Mouse (Mus musculus): ENCODE data around the gene Eya3. TPM values are rescaled to one million over a fixed set of nuclear protein-coding genes. Genes with fewer than 3 reads are reported as not detected.

Gene Eya3
- polyA plus RNA-seq, 1 experiment from 2014 or later, result 11.1 TPM

GRCm38 (mm10) chr4:132649271-132649999, 10.6 kb downstream of the Eya3 start:
- Histone ChIP-seq H3K9me3 (replicated peaks) (no peaks in the 10 kb centered on the region), H3K27ac (replicated peaks) (peak overlapping the region; percentile 68), H3K27me3 (replicated peaks) (no peaks in the 10 kb centered on the region), H3K9ac (replicated peaks) (no peak overlapping the region), H3K36me3 (no peaks in the 10 kb centered on the region), H3K4me1 (peaks cover 12% of the 10 kb centered on the region), H3K4me3 (replicated peaks) (no peak overlapping the region), H3K4me2 (no peak overlapping the region)
- whole genome bisulfite sequencing, result 40% methylated on average over 6 of the region's 6 CpGs
- ATAC-seq (ENCODE audit: low FRiP score), result no peak

- ATAC-seq (ENCODE audit: low FRiP score), result no peak
- H3K9me3 ChIP-seq (replicated peaks), result no peaks in the 10 kb centered on the region
- peaks cover 12% of the 10 kb centered on the region for H3K4me1 ChIP-seq
- 0 out of 2 replicates have a peak, but pooled peaks cover 4% of the 10 kb centered on the region for H3K36me3 ChIP-seq
- no peaks in the 10 kb centered on the region for H3K27me3 ChIP-seq (replicated peaks)
- H3K4me2 ChIP-seq, result no peak overlapping the region
- H3K4me3 ChIP-seq (replicated peaks), result no peak overlapping the region
- H3K27ac ChIP-seq (replicated peaks), result no peak overlapping the region
- 45% methylated on average over 4 of the region's 4 CpGs for WGBS
- H3K9ac ChIP-seq (replicated peaks), result no peak overlapping the region
These were observed 14.1 kb downstream of the Eya3 start for GRCm38 (mm10) chr4:132652842-132653241.

GRCm38 (mm10) chr4:132653799-132654198, 15.0 kb downstream of the Eya3 start:
- Histone ChIP-seq H3K4me1 (peaks cover 12% of the 10 kb centered on the region), H3K36me3 (peaks cover 4% of the 10 kb centered on the region), H3K4me3 (replicated peaks) (no peak overlapping the region), H3K9me3 (replicated peaks) (no peaks in the 10 kb centered on the region), H3K27ac (replicated peaks) (no peak overlapping the region), H3K27me3 (replicated peaks) (no peaks in the 10 kb centered on the region), H3K9ac (replicated peaks) (no peak overlapping the region), H3K4me2 (no peak overlapping the region)
- ATAC-seq (ENCODE audit: low FRiP score), result no peak
- 68% methylated on average over 3 of the region's 3 CpGs for WGBS

DNA sequence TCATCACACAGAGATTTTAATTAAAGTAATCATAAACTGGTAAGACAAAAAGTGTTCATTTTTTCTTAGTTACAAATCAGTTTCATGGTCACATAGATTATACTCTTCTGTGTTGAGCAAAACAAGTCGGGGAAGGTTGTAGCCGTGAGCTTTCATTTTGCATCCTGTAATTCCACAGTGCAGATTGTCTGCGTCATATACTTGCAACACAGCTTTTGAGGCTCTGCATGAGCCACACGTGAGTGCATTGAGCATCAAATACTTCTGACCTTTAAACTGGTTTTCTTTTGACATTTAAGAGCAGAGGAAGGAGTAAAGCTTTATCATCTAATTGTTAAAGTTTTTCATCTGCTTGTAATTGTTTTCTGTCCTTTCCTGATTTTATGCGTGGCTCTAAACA, 16.5 kb downstream of the Eya3 start:
- H3K4me1 ChIP-seq, result peaks cover 4% of the 10 kb centered on the region
- no peak overlapping the region for H3K4me3 ChIP-seq (replicated peaks)
- H3K27ac ChIP-seq (replicated peaks), result no peak overlapping the region
- H3K9me3 ChIP-seq (replicated peaks), result no peaks in the 10 kb centered on the region
- ATAC-seq (ENCODE audit: low FRiP score), result no peak
- no peak overlapping the region for H3K9ac ChIP-seq (replicated peaks)
- no peaks in the 10 kb centered on the region for H3K27me3 ChIP-seq (replicated peaks)
- no peak overlapping the region for H3K4me2 ChIP-seq
- WGBS, result 81% methylated on average over 5 of the region's 5 CpGs
- H3K36me3 ChIP-seq, result peaks cover 9% of the 10 kb centered on the region

GRCm38 (mm10) chr4:132659106-132659505, 20.3 kb downstream of the Eya3 start:
- H3K9me3 ChIP-seq (replicated peaks), result no peaks in the 10 kb centered on the region
- no peaks in the 10 kb centered on the region for H3K4me1 ChIP-seq
- no peak overlapping the region for H3K4me2 ChIP-seq
- H3K27me3 ChIP-seq (replicated peaks), result no peaks in the 10 kb centered on the region
- no peak overlapping the region for H3K4me3 ChIP-seq (replicated peaks)
- no peak overlapping the region for H3K27ac ChIP-seq (replicated peaks)
- H3K9ac ChIP-seq (replicated peaks), result no peak overlapping the region
- H3K36me3 ChIP-seq, result peaks cover 21% of the 10 kb centered on the region
- ATAC-seq (ENCODE audit: low FRiP score), result no peak
- 88% methylated on average over 7 of the region's 7 CpGs for WGBS

DNA sequence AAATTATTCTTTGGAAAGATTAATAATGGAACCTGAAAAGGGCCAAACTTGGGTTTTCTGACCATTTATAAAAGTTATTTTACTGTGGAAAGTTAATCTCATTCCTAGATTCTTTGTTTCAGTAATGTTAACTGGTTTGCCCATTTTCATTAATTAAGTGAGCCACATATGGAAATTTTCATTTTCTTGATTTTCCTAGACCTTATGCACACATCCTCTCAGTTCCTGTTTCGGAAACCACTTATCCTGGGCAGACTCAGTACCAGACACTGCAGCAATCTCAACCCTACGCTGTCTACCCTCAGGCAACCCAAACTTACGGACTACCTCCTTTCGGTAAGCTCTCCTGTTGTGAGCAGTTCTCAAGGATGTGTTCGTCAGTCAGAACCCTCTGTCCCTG, 33.9 kb downstream of the Eya3 start:
- no peaks in the 10 kb centered on the region for H3K27me3 ChIP-seq (replicated peaks)
- H3K4me3 ChIP-seq (replicated peaks), result no peak overlapping the region
- H3K36me3 ChIP-seq, result peaks cover 65% of the 10 kb centered on the region
- no peaks in the 10 kb centered on the region for H3K4me1 ChIP-seq
- WGBS, result 96% methylated on average over 5 of the region's 5 CpGs
- no peak overlapping the region for H3K4me2 ChIP-seq
- no peak for ATAC-seq (ENCODE audit: low FRiP score)
- H3K27ac ChIP-seq (replicated peaks), result no peak overlapping the region
- no peaks in the 10 kb centered on the region for H3K9me3 ChIP-seq (replicated peaks)
- no peak overlapping the region for H3K9ac ChIP-seq (replicated peaks)

GRCm38 (mm10) chr4:132676771-132677539, 38.2 kb downstream of the Eya3 start:
- Histone ChIP-seq H3K27me3 (replicated peaks) (no peaks in the 10 kb centered on the region), H3K4me1 (no peaks in the 10 kb centered on the region), H3K36me3 (peaks cover 54% of the 10 kb centered on the region), H3K9me3 (replicated peaks) (no peaks in the 10 kb centered on the region), H3K9ac (replicated peaks) (no peak overlapping the region), H3K4me2 (no peak overlapping the region), H3K27ac (replicated peaks) (no peak overlapping the region), H3K4me3 (replicated peaks) (no peak overlapping the region)
- WGBS, result 91% methylated on average over 7 of the region's 7 CpGs
- ATAC-seq (ENCODE audit: low FRiP score), result no peak

GRCm38 (mm10) chr4:132689634-132690033, 50.8 kb downstream of the Eya3 start:
- Histone ChIP-seq H3K4me3 (replicated peaks) (no peak overlapping the region), H3K4me1 (no peaks in the 10 kb centered on the region), H3K27me3 (replicated peaks) (no peaks in the 10 kb centered on the region), H3K27ac (replicated peaks) (no peak overlapping the region), H3K9ac (replicated peaks) (no peak overlapping the region), H3K9me3 (replicated peaks) (no peaks in the 10 kb centered on the region), H3K4me2 (no peak overlapping the region), H3K36me3 (peaks cover 47% of the 10 kb centered on the region)
- 92% methylated on average over 2 of the region's 2 CpGs for WGBS
- ATAC-seq (ENCODE audit: low FRiP score), result no peak

DNA sequence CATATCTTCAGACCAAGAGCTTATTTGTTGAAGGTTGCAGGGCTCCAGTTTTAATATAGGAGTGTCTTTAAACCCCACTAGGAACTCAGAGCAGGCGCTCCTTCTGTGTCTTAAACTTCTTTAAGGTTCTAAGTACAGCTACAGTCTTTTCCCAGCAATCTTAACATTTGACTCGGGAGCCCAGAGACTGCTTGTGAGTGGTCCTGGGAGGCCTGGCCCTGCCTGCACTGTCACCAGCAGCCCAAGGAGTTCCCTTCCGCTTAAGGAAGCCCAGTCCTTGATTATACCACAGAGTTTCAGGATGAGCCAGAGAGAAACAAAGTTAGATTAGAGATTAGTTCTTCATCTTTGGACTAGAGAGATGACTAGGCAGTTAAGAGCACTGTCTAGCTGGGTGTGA, 54.6 kb downstream of the Eya3 start:
- Histone ChIP-seq H3K4me1 (no peaks in the 10 kb centered on the region), H3K4me3 (replicated peaks) (no peak overlapping the region), H3K36me3 (peaks cover 47% of the 10 kb centered on the region), H3K9me3 (replicated peaks) (no peaks in the 10 kb centered on the region), H3K4me2 (no peak overlapping the region), H3K27me3 (replicated peaks) (no peaks in the 10 kb centered on the region), H3K27ac (replicated peaks) (no peak overlapping the region), H3K9ac (replicated peaks) (no peak overlapping the region)
- ATAC-seq (ENCODE audit: low FRiP score), result no peak
- 89% methylated on average over 3 of the region's 3 CpGs for WGBS

GRCm38 (mm10) chr4:132702076-132702475, 63.3 kb downstream of the Eya3 start:
- H3K27me3 ChIP-seq (replicated peaks), result no peaks in the 10 kb centered on the region
- H3K4me2 ChIP-seq, result no peak overlapping the region
- no peak overlapping the region for H3K4me3 ChIP-seq (replicated peaks)
- no peak overlapping the region for H3K9ac ChIP-seq (replicated peaks)
- no peaks in the 10 kb centered on the region for H3K9me3 ChIP-seq (replicated peaks)
- WGBS, result over 99% methylated on average over 5 of the region's 5 CpGs
- H3K4me1 ChIP-seq, result no peaks in the 10 kb centered on the region
- no peak overlapping the region for H3K27ac ChIP-seq (replicated peaks)
- peaks cover 71% of the 10 kb centered on the region for H3K36me3 ChIP-seq
- ATAC-seq (ENCODE audit: low FRiP score), result no peak

DNA sequence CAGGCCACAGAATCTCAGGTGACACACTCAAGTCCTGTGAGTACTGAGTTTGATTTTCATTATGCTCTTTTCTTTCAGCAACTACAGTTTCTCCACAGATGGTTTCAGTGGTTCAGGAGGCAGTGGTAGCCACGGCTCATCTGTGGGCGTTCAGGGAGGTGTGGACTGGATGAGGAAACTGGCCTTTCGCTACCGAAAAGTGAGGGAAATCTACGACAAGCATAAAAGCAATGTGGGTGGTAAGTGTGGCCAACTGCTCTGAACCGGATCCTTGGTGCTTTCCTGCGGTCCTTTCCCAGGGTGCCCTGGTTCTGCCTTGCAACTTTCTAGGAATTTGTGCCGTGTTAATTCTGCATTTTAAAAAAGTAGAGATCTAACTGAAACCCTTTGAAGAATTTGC, 68.1 kb downstream of the Eya3 start:
- no peak overlapping the region for H3K9ac ChIP-seq (replicated peaks)
- no peaks in the 10 kb centered on the region for H3K4me1 ChIP-seq
- ATAC-seq (ENCODE audit: low FRiP score), result no peak
- H3K4me3 ChIP-seq (replicated peaks), result no peak overlapping the region
- peaks cover 80% of the 10 kb centered on the region for H3K36me3 ChIP-seq
- no peak overlapping the region for H3K27ac ChIP-seq (replicated peaks)
- no peak overlapping the region for H3K4me2 ChIP-seq
- H3K27me3 ChIP-seq (replicated peaks), result no peaks in the 10 kb centered on the region
- WGBS, result 96% methylated on average over 8 of the region's 8 CpGs
- H3K9me3 ChIP-seq (replicated peaks), result no peaks in the 10 kb centered on the region

GRCm38 (mm10) chr4:132713181-132713580, 74.4 kb downstream of the Eya3 start:
- Histone ChIP-seq H3K27me3 (replicated peaks) (no peaks in the 10 kb centered on the region), H3K9me3 (replicated peaks) (no peaks in the 10 kb centered on the region), H3K4me2 (no peak overlapping the region), H3K4me1 (no peaks in the 10 kb centered on the region), H3K9ac (replicated peaks) (no peak overlapping the region), H3K36me3 (peaks cover 62% of the 10 kb centered on the region), H3K27ac (replicated peaks) (no peak overlapping the region), H3K4me3 (replicated peaks) (no peak overlapping the region)
- 95% methylated on average over 7 of the region's 7 CpGs for WGBS
- no peak for ATAC-seq (ENCODE audit: low FRiP score)
